Mouse (Mus musculus): Measurements from ENCODE around the gene Tcea3. TPM values are rescaled to one million over a fixed set of nuclear protein-coding genes. Genes with fewer than 3 reads are reported as not detected.
A peak's percentile ranks its signal among the peaks of the same experiment; 100 is the strongest.

The Tcea3 gene
- polyA plus RNA-seq, 1 experiment from 2014 or later: 1.2 TPM

GRCm38 (mm10) chr4:136242728-136243127 lies 4.8 kb upstream of the Tcea3 start:
- Histone ChIP-seq H3K4me2 (ENCODE audit: low read length) (no peak overlapping the region), H3K4me3 (ENCODE audit: low read depth, low read length) (no peak overlapping the region), H3K9ac (ENCODE audit: low read depth, low read length) (no peak overlapping the region), H3K36me3 (ENCODE audit: control insufficient read depth, insufficient read depth, low read length) (no peaks in the 10 kb centered on the region), H3K27me3 (ENCODE audit: control insufficient read depth, insufficient read depth, low read depth, low read length) (peaks cover 28% of the 10 kb centered on the region), H3K27ac (ENCODE audit: low read length) (no peak overlapping the region), H3K4me1 (ENCODE audit: control insufficient read depth, insufficient read depth, low read length) (peaks cover 6% of the 10 kb centered on the region), H3K9me3 (replicated peaks; ENCODE audit: control insufficient read depth, low read length, poor library complexity, severe bottlenecking) (no peaks in the 10 kb centered on the region)
- WGBS: 80% methylated on average over 7 of the region's 7 CpGs
- no peak for ATAC-seq

- 75% methylated on average over 7 of the region's 7 CpGs for WGBS
- Histone ChIP-seq H3K4me3 (ENCODE audit: low read depth, low read length) (no peak overlapping the region), H3K9me3 (replicated peaks; ENCODE audit: control insufficient read depth, low read length, poor library complexity, severe bottlenecking) (no peaks in the 10 kb centered on the region), H3K4me2 (ENCODE audit: low read length) (no peak overlapping the region), H3K27ac (ENCODE audit: low read length) (no peak overlapping the region), H3K4me1 (ENCODE audit: control insufficient read depth, insufficient read depth, low read length) (peaks cover 21% of the 10 kb centered on the region), H3K36me3 (ENCODE audit: control insufficient read depth, insufficient read depth, low read length) (no peaks in the 10 kb centered on the region), H3K9ac (ENCODE audit: low read depth, low read length) (no peak overlapping the region), H3K27me3 (ENCODE audit: control insufficient read depth, insufficient read depth, low read depth, low read length) (peaks cover 34% of the 10 kb centered on the region)
- ATAC-seq: no peak
Measured at GRCm38 (mm10) chr4:136244208-136244607, 3.3 kb upstream of the Tcea3 start.

- WGBS: 38% methylated on average over 5 of the region's 5 CpGs
- Histone ChIP-seq H3K4me2 (ENCODE audit: low read length) (no peak overlapping the region), H3K27ac (ENCODE audit: low read length) (no peak overlapping the region), H3K36me3 (ENCODE audit: control insufficient read depth, insufficient read depth, low read length) (no peaks in the 10 kb centered on the region), H3K4me1 (ENCODE audit: control insufficient read depth, insufficient read depth, low read length) (peaks cover 22% of the 10 kb centered on the region), H3K4me3 (ENCODE audit: low read depth, low read length) (no peak overlapping the region), H3K27me3 (ENCODE audit: control insufficient read depth, insufficient read depth, low read depth, low read length) (peaks cover 47% of the 10 kb centered on the region), H3K9me3 (replicated peaks; ENCODE audit: control insufficient read depth, low read length, poor library complexity, severe bottlenecking) (no peaks in the 10 kb centered on the region), H3K9ac (ENCODE audit: low read depth, low read length) (no peak overlapping the region)
- ATAC-seq: no peak
Measured at GRCm38 (mm10) chr4:136245681-136246080, 1.8 kb upstream of the Tcea3 start.

GRCm38 (mm10) chr4:136246568-136246969 lies 960 bp upstream of the Tcea3 start:
- H3K9ac ChIP-seq (ENCODE audit: low read depth, low read length): no peak overlapping the region
- no peak overlapping the region for H3K4me3 ChIP-seq (ENCODE audit: low read depth, low read length)
- H3K36me3 ChIP-seq (ENCODE audit: control insufficient read depth, insufficient read depth, low read length): no peaks in the 10 kb centered on the region
- peaks cover 47% of the 10 kb centered on the region for H3K27me3 ChIP-seq (ENCODE audit: control insufficient read depth, insufficient read depth, low read depth, low read length)
- no peaks in the 10 kb centered on the region for H3K9me3 ChIP-seq (replicated peaks; ENCODE audit: control insufficient read depth, low read length, poor library complexity, severe bottlenecking)
- ATAC-seq: no peak
- H3K4me2 ChIP-seq (ENCODE audit: low read length): no peak overlapping the region
- H3K4me1 ChIP-seq (ENCODE audit: control insufficient read depth, insufficient read depth, low read length): peaks cover 22% of the 10 kb centered on the region
- 2% methylated on average over 12 of the region's 12 CpGs for WGBS
- H3K27ac ChIP-seq (ENCODE audit: low read length): no peak overlapping the region

- peak overlapping the region; percentile 56 for H3K4me2 ChIP-seq (ENCODE audit: low read length)
- H3K4me3 ChIP-seq (ENCODE audit: low read depth, low read length): peak overlapping the region; percentile 34
- no peak overlapping the region for H3K9ac ChIP-seq (ENCODE audit: low read depth, low read length)
- 2% methylated on average over 14 of the region's 14 CpGs for WGBS
- ATAC-seq: no peak
- peaks cover 22% of the 10 kb centered on the region for H3K4me1 ChIP-seq (ENCODE audit: control insufficient read depth, insufficient read depth, low read length)
- peaks cover 47% of the 10 kb centered on the region for H3K27me3 ChIP-seq (ENCODE audit: control insufficient read depth, insufficient read depth, low read depth, low read length)
- no peaks in the 10 kb centered on the region for H3K36me3 ChIP-seq (ENCODE audit: control insufficient read depth, insufficient read depth, low read length)
- H3K27ac ChIP-seq (ENCODE audit: low read length): no peak overlapping the region
- no peaks in the 10 kb centered on the region for H3K9me3 ChIP-seq (replicated peaks; ENCODE audit: control insufficient read depth, low read length, poor library complexity, severe bottlenecking)
Measured at GRCm38 (mm10) chr4:136247386-136247728, 172 bp upstream of the Tcea3 start.

GRCm38 (mm10) chr4:136248464-136249331 lies 1.2 kb downstream of the Tcea3 start:
- H3K27ac ChIP-seq (ENCODE audit: low read length): no peak overlapping the region
- H3K27me3 ChIP-seq (ENCODE audit: control insufficient read depth, insufficient read depth, low read depth, low read length): peaks cover 47% of the 10 kb centered on the region
- no peaks in the 10 kb centered on the region for H3K36me3 ChIP-seq (ENCODE audit: control insufficient read depth, insufficient read depth, low read length)
- no peaks in the 10 kb centered on the region for H3K9me3 ChIP-seq (replicated peaks; ENCODE audit: control insufficient read depth, low read length, poor library complexity, severe bottlenecking)
- WGBS: 1% methylated on average over 36 of the region's 37 CpGs
- no peak overlapping the region for H3K9ac ChIP-seq (ENCODE audit: low read depth, low read length)
- H3K4me3 ChIP-seq (ENCODE audit: low read depth, low read length): peak overlapping the region; percentile 34
- H3K4me2 ChIP-seq (ENCODE audit: low read length): peak overlapping the region; percentile 56
- no peak for ATAC-seq
- H3K4me1 ChIP-seq (ENCODE audit: control insufficient read depth, insufficient read depth, low read length): peaks cover 22% of the 10 kb centered on the region

GRCm38 (mm10) chr4:136249332-136249647 lies 1.8 kb downstream of the Tcea3 start:
- no peak for ATAC-seq
- no peaks in the 10 kb centered on the region for H3K9me3 ChIP-seq (replicated peaks; ENCODE audit: control insufficient read depth, low read length, poor library complexity, severe bottlenecking)
- H3K4me2 ChIP-seq (ENCODE audit: low read length): peak overlapping the region; percentile 56
- H3K36me3 ChIP-seq (ENCODE audit: control insufficient read depth, insufficient read depth, low read length): no peaks in the 10 kb centered on the region
- peaks cover 22% of the 10 kb centered on the region for H3K4me1 ChIP-seq (ENCODE audit: control insufficient read depth, insufficient read depth, low read length)
- WGBS: 3% methylated on average over 11 of the region's 11 CpGs
- no peak overlapping the region for H3K9ac ChIP-seq (ENCODE audit: low read depth, low read length)
- H3K27me3 ChIP-seq (ENCODE audit: control insufficient read depth, insufficient read depth, low read depth, low read length): peaks cover 47% of the 10 kb centered on the region
- no peak overlapping the region for H3K4me3 ChIP-seq (ENCODE audit: low read depth, low read length)
- no peak overlapping the region for H3K27ac ChIP-seq (ENCODE audit: low read length)

- no peak overlapping the region for H3K9ac ChIP-seq (ENCODE audit: low read depth, low read length)
- 43% methylated on average over 9 of the region's 9 CpGs for WGBS
- no peak overlapping the region for H3K4me2 ChIP-seq (ENCODE audit: low read length)
- peaks cover 47% of the 10 kb centered on the region for H3K27me3 ChIP-seq (ENCODE audit: control insufficient read depth, insufficient read depth, low read depth, low read length)
- H3K9me3 ChIP-seq (replicated peaks; ENCODE audit: control insufficient read depth, low read length, poor library complexity, severe bottlenecking): no peaks in the 10 kb centered on the region
- no peak overlapping the region for H3K27ac ChIP-seq (ENCODE audit: low read length)
- no peak overlapping the region for H3K4me3 ChIP-seq (ENCODE audit: low read depth, low read length)
- peaks cover 22% of the 10 kb centered on the region for H3K4me1 ChIP-seq (ENCODE audit: control insufficient read depth, insufficient read depth, low read length)
- no peaks in the 10 kb centered on the region for H3K36me3 ChIP-seq (ENCODE audit: control insufficient read depth, insufficient read depth, low read length)
- no peak for ATAC-seq
Measured at GRCm38 (mm10) chr4:136249780-136250179, 2.3 kb downstream of the Tcea3 start.

- Histone ChIP-seq H3K4me2 (ENCODE audit: low read length) (no peak overlapping the region), H3K9ac (ENCODE audit: low read depth, low read length) (no peak overlapping the region), H3K36me3 (ENCODE audit: control insufficient read depth, insufficient read depth, low read length) (no peaks in the 10 kb centered on the region), H3K9me3 (replicated peaks; ENCODE audit: control insufficient read depth, low read length, poor library complexity, severe bottlenecking) (no peaks in the 10 kb centered on the region), H3K27ac (ENCODE audit: low read length) (no peak overlapping the region), H3K4me1 (ENCODE audit: control insufficient read depth, insufficient read depth, low read length) (peaks cover 4% of the 10 kb centered on the region), H3K4me3 (ENCODE audit: low read depth, low read length) (no peak overlapping the region), H3K27me3 (ENCODE audit: control insufficient read depth, insufficient read depth, low read depth, low read length) (no peaks in the 10 kb centered on the region)
- no peak for ATAC-seq
- 72% methylated on average over 6 of the region's 6 CpGs for WGBS
Measured at GRCm38 (mm10) chr4:136255919-136256318, 8.4 kb downstream of the Tcea3 start.
